Mouse (Mus musculus) skeletal muscle tissue, postnatal 0 days (tissue): Measurements from ENCODE around the gene Sod1. TPM values are rescaled to one million over a fixed set of nuclear protein-coding genes. Genes with fewer than 3 reads are reported as not detected.

Experiments used
- polyA plus RNA-seq: library from polyadenylated mRNA; unstranded; fragments of >200 nt; fragmentation: Nextera tagmentation; extraction: Ambion mirVana; gene quantifications from 2 replicates; pipeline ENCODE4 v1.2.1, GENCODE M21; 2015

The Sod1 gene
- 1,126 and 1,175 TPM in 2 replicates for polyA plus RNA-seq

DNA sequence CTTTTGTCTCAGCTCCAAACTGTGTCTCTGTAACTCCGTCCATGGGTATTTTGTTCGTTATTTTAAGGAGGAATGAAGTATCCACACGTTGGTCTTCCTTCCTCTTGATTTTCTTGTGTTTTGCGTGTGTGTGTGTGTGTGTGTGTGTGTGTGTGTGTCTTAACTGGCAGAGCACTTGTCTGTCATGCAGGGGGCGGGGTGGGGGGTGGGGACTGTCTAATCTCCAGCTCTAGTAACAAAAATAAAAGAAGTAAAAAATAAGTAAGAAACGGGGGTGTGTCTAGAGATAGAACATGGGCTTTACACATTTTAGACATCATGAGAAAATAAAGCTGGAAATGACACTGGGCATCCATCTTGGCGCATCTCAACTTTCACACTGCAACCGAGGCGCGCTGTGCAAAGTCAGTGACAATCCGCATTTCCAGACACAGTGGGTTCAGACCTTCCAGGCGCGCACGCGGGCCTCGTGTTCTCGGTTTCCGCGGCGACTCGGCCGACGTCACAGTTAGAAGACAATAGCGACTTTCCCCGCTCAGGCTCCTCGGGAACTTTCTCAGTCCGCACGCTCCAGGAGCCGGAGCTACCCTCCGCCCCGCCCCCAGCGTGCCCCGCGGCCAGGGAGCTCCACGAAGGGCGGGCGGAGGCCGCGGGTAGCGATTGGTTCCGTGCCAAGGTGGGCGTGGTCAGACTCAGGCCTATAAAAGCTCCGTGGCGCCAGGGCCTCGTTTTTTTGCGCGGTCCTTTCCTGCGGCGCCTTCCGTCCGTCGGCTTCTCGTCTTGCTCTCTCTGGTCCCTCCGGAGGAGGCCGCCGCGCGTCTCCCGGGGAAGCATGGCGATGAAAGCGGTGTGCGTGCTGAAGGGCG lies at the start of gene Sod1:
Gene Sod1 (plus strand): TSS at position 729 of the 866 bp plus-strand sequence.

Other genes starting within 250 kb of the Sod1 start
- 2.9 and 5.0 TPM in 2 replicates for gene Tiam1, start 77.0 kb upstream of the Sod1 start, polyA plus RNA-seq
- gene Scaf4, start 63.7 kb downstream of the Sod1 start, polyA plus RNA-seq, result 10.2 and 11.3 TPM in 2 replicates
- gene Hunk, start 165.3 kb downstream of the Sod1 start, polyA plus RNA-seq, result 1.2 and 1.7 TPM in 2 replicates